8 mouse cellular contexts compared by ENCODE assay signal in the genomic region with DNA sequence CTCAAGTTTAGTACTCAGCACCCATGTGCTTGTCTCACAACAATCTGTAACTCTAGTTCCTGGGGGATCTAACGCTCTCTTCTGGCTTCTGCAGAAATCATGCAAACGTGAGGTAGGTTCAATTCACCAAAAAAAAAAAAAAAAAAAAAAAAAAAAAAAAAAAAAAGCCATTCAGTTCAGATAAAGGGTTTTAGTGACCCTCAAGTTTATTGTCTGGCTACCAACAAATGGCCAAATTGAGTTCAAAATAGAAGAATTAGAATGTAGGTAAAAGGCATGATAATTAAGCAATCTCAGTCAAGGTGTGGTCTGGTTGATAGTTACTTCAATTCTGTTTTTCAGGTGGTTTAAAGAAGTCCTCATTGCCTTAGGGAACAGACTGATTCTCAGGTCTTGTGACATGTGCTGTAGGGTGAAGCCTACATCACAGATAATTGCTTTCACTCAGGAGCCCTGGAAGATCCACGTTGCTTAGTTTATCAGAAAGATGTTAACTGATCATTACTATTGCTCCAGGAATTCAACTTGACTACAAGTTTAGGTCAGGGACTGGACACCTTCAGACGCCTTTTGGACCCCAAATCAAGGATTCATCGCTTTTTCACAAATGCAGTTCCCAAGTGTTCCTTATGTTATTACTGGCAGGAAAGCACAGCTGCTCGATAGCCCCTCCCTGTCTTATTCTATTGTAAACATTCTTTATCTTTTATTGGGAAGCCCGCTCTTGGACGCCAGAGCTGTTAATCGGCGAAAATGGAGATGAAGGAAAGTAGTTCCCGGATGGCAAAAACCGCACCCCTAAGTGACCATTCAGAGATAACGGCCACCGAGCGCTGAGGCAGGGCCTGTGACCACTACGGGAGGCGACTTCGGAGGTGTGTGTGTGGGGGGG. TPM values are rescaled to one million over a fixed set of nuclear protein-coding genes. Genes with fewer than 3 reads are reported as not detected.
DNase-seq lines count a peak whose midpoint lies in the region; ATAC-seq and TF ChIP-seq lines count a peak whose summit lies in the region.

No protein-coding gene starts in this region.

- intact Hi-C loops in left cerebral cortex, postnatal 25 days (cut with DNase I), result loop anchor here (1.0 kb wide), 2 partner anchors 44 to 59 kb away; partner anchors contain the start of gene Uvssa

- no peak for ATAC-seq in megakaryocyte, adult 5-6 weeks (ENCODE audit: poor library complexity, severe bottlenecking)
- no peak for ATAC-seq in embryonic facial prominence, embryonic 15.5 days (ENCODE audit: insufficient number of reproducible peaks, low FRiP score, low TSS enrichment, low read depth)

- no peak for DNase-seq in limb, embryonic 10.5 days (ENCODE audit: low spot score)
- no peak for DNase-seq in left cerebral cortex, postnatal 25 days (ENCODE audit: low spot score in 2 of 2)
- no peak for DNase-seq in cerebellum, postnatal 4 days (ENCODE audit: low spot score in 2 of 2)
- DNase-seq in ovary, postnatal 14 days (ENCODE audit: low spot score), result no peak

- peak overlapping the region; percentile 67 for H3K4me2 ChIP-seq in embryonic facial prominence, embryonic 15.5 days (replicated peaks)

- WGBS in embryonic facial prominence, embryonic 15.5 days, result 24% methylated on average over 18 of the region's 18 CpGs
- 27% methylated on average over 18 of the region's 18 CpGs for WGBS in limb, embryonic 10.5 days
- WGBS in small intestine, adult 2 months, result 15% methylated on average over 18 of the region's 18 CpGs

- peak overlapping the region; percentile 48 for H3K9ac ChIP-seq in embryonic facial prominence, embryonic 15.5 days

- no peaks in the 10 kb centered on the region for H3K27me3 ChIP-seq in megakaryocyte, embryonic 14.5 days (replicated peaks)
- no peaks in the 10 kb centered on the region for H3K27me3 ChIP-seq in embryonic facial prominence, embryonic 15.5 days
- no peaks in the 10 kb centered on the region for H3K27me3 ChIP-seq in limb, embryonic 10.5 days (ENCODE audit: low read depth, poor library complexity, severe bottlenecking)
- no peaks in the 10 kb centered on the region for H3K27me3 ChIP-seq in small intestine, adult 2 months (ENCODE audit: control insufficient read depth, insufficient read depth, low read length)

- peaks cover 13% of the 10 kb centered on the region for H3K9me3 ChIP-seq in megakaryocyte, embryonic 14.5 days
- no peaks in the 10 kb centered on the region for H3K9me3 ChIP-seq in embryonic facial prominence, embryonic 15.5 days (replicated peaks)
- H3K9me3 ChIP-seq in limb, embryonic 10.5 days (replicated peaks), result no peaks in the 10 kb centered on the region

- H3K4me1 ChIP-seq in megakaryocyte, embryonic 14.5 days, result peaks cover 39% of the 10 kb centered on the region
- peaks cover 24% of the 10 kb centered on the region for H3K4me1 ChIP-seq in embryonic facial prominence, embryonic 15.5 days
- peaks cover 20% of the 10 kb centered on the region for H3K4me1 ChIP-seq in limb, embryonic 10.5 days
- peaks cover 12% of the 10 kb centered on the region; the same call in 1 of the 2 replicates for H3K4me1 ChIP-seq in small intestine, adult 2 months (ENCODE audit: control insufficient read depth, insufficient read depth, insufficient read length, low read length)

- TF ChIP-seq CTCF in small intestine, adult 2 months (IDR thresholded peaks at IDR 0.05; ENCODE audit: extremely low read depth, insufficient read length, insufficient replicate concordance, low read depth, low read length), result no peak

- peak overlapping the region; percentile 80 for H3K27ac ChIP-seq in embryonic facial prominence, embryonic 15.5 days (replicated peaks)
- H3K27ac ChIP-seq in limb, embryonic 10.5 days, result peak overlapping the region; percentile 94
- peak overlapping the region; percentile 76 for H3K27ac ChIP-seq in small intestine, adult 2 months (ENCODE audit: insufficient read depth, low read depth, low read length)

- H3K36me3 ChIP-seq in megakaryocyte, embryonic 14.5 days (replicated peaks; ENCODE audit: low read length), result peaks cover 27% of the 10 kb centered on the region
- peaks cover 10% of the 10 kb centered on the region; the same call in 1 of the 2 replicates for H3K36me3 ChIP-seq in embryonic facial prominence, embryonic 15.5 days
- H3K36me3 ChIP-seq in limb, embryonic 10.5 days, result peaks cover 22% of the 10 kb centered on the region
- H3K36me3 ChIP-seq in small intestine, adult 2 months (ENCODE audit: control insufficient read depth, insufficient read depth, low read length), result 0 out of 2 replicates have a peak, but pooled peaks cover 2% of the 10 kb centered on the region

- peak overlapping the region; percentile 99 for H3K4me3 ChIP-seq in megakaryocyte, embryonic 14.5 days (replicated peaks)
- H3K4me3 ChIP-seq in embryonic facial prominence, embryonic 15.5 days (replicated peaks), result peak overlapping the region; percentile 100
- peak overlapping the region; percentile 100 for H3K4me3 ChIP-seq in limb, embryonic 10.5 days
- peak overlapping the region; percentile 77 for H3K4me3 ChIP-seq in small intestine, adult 2 months (ENCODE audit: low read depth, low read length)

- TF ChIP-seq POLR2A in small intestine, adult 2 months (IDR thresholded peaks at IDR 0.05; ENCODE audit: low read depth, low read length), result no peak

RNA-seq across cellular contexts. Expression of gene Maea, which starts 0.7 kb away (rescaled TPM):
- polyA plus RNA-seq in megakaryocyte, embryonic 14.5 days (2012; ENCODE audit: insufficient read depth, low replicate concordance), result 43.7 and 134 TPM in 2 replicates
- total RNA-seq in megakaryocyte, adult 5-6 weeks (2015), result 43.3 and 45.9 TPM in 2 replicates
- 239 and 253 TPM in 2 replicates for total RNA-seq in megakaryocyte, adult 5-6 weeks (2017)
- polyA plus RNA-seq in embryonic facial prominence, embryonic 15.5 days (2015; fragmentation: Nextera tagmentation; extraction: Ambion mirVana), result 116 and 118 TPM in 2 replicates
- polyA plus RNA-seq in limb, embryonic 10.5 days (2016; fragmentation: Nextera tagmentation; extraction: Ambion mirVana), result 161 and 162 TPM in 2 replicates
- polyA plus RNA-seq in small intestine, adult 2 months (2012; rRNA removed), result 56.7 and 119 TPM in 2 replicates
- total RNA-seq in left cerebral cortex, postnatal 25 days (2021), result 100 to 1,000 TPM in 1 of 2 experiments, 10 to 100 TPM in 1; 90.8 to 100 TPM

RNA-seq across cellular contexts. Expression of gene Uvssa, which starts 43.7 kb away (rescaled TPM):
- polyA plus RNA-seq in megakaryocyte, embryonic 14.5 days (2012; ENCODE audit: insufficient read depth, low replicate concordance), result 0.19 and 0.57 TPM in 2 replicates
- total RNA-seq in megakaryocyte, adult 5-6 weeks (2015), result 9.4 TPM in 2 replicates
- 6.1 and 8.4 TPM in 2 replicates for total RNA-seq in megakaryocyte, adult 5-6 weeks (2017)
- 10.4 and 11.3 TPM in 2 replicates for polyA plus RNA-seq in embryonic facial prominence, embryonic 15.5 days (2015; fragmentation: Nextera tagmentation; extraction: Ambion mirVana)
- polyA plus RNA-seq in limb, embryonic 10.5 days (2016; fragmentation: Nextera tagmentation; extraction: Ambion mirVana), result 6.0 and 8.6 TPM in 2 replicates
- polyA plus RNA-seq in small intestine, adult 2 months (2012; rRNA removed), result 1.2 and 2.3 TPM in 2 replicates
- total RNA-seq in left cerebral cortex, postnatal 25 days (2021), result 1 to 10 TPM; 4.9 to 5.9 TPM

RNA-seq across cellular contexts. Expression of gene Ctbp1, which starts 59.8 kb away (rescaled TPM):
- polyA plus RNA-seq in megakaryocyte, embryonic 14.5 days (2012; ENCODE audit: insufficient read depth, low replicate concordance), result 321 and 333 TPM in 2 replicates
- 103 and 120 TPM in 2 replicates for total RNA-seq in megakaryocyte, adult 5-6 weeks (2015)
- 103 and 127 TPM in 2 replicates for total RNA-seq in megakaryocyte, adult 5-6 weeks (2017)
- polyA plus RNA-seq in embryonic facial prominence, embryonic 15.5 days (2015; fragmentation: Nextera tagmentation; extraction: Ambion mirVana), result 312 and 319 TPM in 2 replicates
- polyA plus RNA-seq in limb, embryonic 10.5 days (2016; fragmentation: Nextera tagmentation; extraction: Ambion mirVana), result 440 and 473 TPM in 2 replicates
- 154 and 390 TPM in 2 replicates for polyA plus RNA-seq in small intestine, adult 2 months (2012; rRNA removed)
- total RNA-seq in left cerebral cortex, postnatal 25 days (2021), result 100 to 1,000 TPM; 281 to 299 TPM
